Mouse (Mus musculus): Measurements from ENCODE around the gene Ppef2. TPM values are rescaled to one million over a fixed set of nuclear protein-coding genes. Genes with fewer than 3 reads are reported as not detected.

Gene Ppef2
- polyA plus RNA-seq (2015; fragmentation: Nextera tagmentation; extraction: Ambion mirVana), result 0.50 TPM in 1 of 2 replicates, not detected in the other

- no peak for ATAC-seq (ENCODE audit: low FRiP score)
- WGBS, result 12% methylated on average over 6 of the region's 6 CpGs
- H3K4me3 ChIP-seq (replicated peaks), result no peak within 1 kb of the TSS
- H3K4me2 ChIP-seq, result no peak within 1 kb of the TSS
- peaks cover 7% of the 10 kb centered on the region; the same call in 1 of the 2 replicates for H3K4me1 ChIP-seq
- no peak within 1 kb of the TSS for H3K27ac ChIP-seq (replicated peaks)
- no peaks in the 10 kb centered on the region for H3K36me3 ChIP-seq
- H3K27me3 ChIP-seq (replicated peaks), result 0 out of 2 replicates have a peak, but pooled peaks cover 2% of the 10 kb centered on the region
- H3K9ac ChIP-seq (replicated peaks), result no peak within 1 kb of the TSS; the same call in 1 of the 2 replicates
- H3K9me3 ChIP-seq (replicated peaks), result no peaks in the 10 kb centered on the region
These were observed at the start of gene Ppef2 for GRCm38 (mm10) chr5:92256218-92256617. TSS of gene Ppef2 (minus strand) at chr5:92256278.

- Histone ChIP-seq H3K9ac (replicated peaks) (no peak overlapping the region), H3K27me3 (replicated peaks) (no peaks in the 10 kb centered on the region), H3K4me2 (no peak overlapping the region), H3K27ac (replicated peaks) (no peak overlapping the region), H3K9me3 (replicated peaks) (no peaks in the 10 kb centered on the region), H3K36me3 (peaks cover 62% of the 10 kb centered on the region), H3K4me1 (peaks cover 12% of the 10 kb centered on the region), H3K4me3 (replicated peaks) (no peak overlapping the region)
- no peak for ATAC-seq (ENCODE audit: low FRiP score)
- 84% methylated on average over 3 of the region's 3 CpGs for WGBS
These were observed 48.2 kb upstream of the Ppef2 start for GRCm38 (mm10) chr5:92304291-92304690.

GRCm38 (mm10) chr5:92302149-92302840, 46.2 kb upstream of the Ppef2 start:
- no peak for ATAC-seq (ENCODE audit: low FRiP score)
- no peaks in the 10 kb centered on the region for H3K27me3 ChIP-seq (replicated peaks)
- no peaks in the 10 kb centered on the region for H3K9me3 ChIP-seq (replicated peaks)
- H3K4me1 ChIP-seq, result no peaks in the 10 kb centered on the region
- H3K36me3 ChIP-seq, result peaks cover 73% of the 10 kb centered on the region
- H3K4me3 ChIP-seq (replicated peaks), result no peak overlapping the region
- WGBS, result 92% methylated on average over 13 of the region's 13 CpGs
- no peak overlapping the region for H3K4me2 ChIP-seq
- H3K27ac ChIP-seq (replicated peaks), result no peak overlapping the region
- H3K9ac ChIP-seq (replicated peaks), result no peak overlapping the region

- H3K4me3 ChIP-seq (replicated peaks), result no peak overlapping the region
- no peaks in the 10 kb centered on the region for H3K9me3 ChIP-seq (replicated peaks)
- 90% methylated on average over 2 of the region's 2 CpGs for WGBS
- no peaks in the 10 kb centered on the region for H3K4me1 ChIP-seq
- no peak overlapping the region for H3K9ac ChIP-seq (replicated peaks)
- H3K36me3 ChIP-seq, result peaks cover 86% of the 10 kb centered on the region
- H3K27ac ChIP-seq (replicated peaks), result no peak overlapping the region
- H3K27me3 ChIP-seq (replicated peaks), result no peaks in the 10 kb centered on the region
- no peak overlapping the region for H3K4me2 ChIP-seq
- no peak for ATAC-seq (ENCODE audit: low FRiP score)
These were observed 38.4 kb upstream of the Ppef2 start for GRCm38 (mm10) chr5:92294525-92294924.

- Histone ChIP-seq H3K9ac (replicated peaks) (no peak overlapping the region), H3K27me3 (replicated peaks) (no peaks in the 10 kb centered on the region), H3K4me1 (no peaks in the 10 kb centered on the region), H3K4me2 (no peak overlapping the region), H3K27ac (replicated peaks) (no peak overlapping the region), H3K4me3 (replicated peaks) (no peak overlapping the region), H3K36me3 (peaks cover 93% of the 10 kb centered on the region), H3K9me3 (replicated peaks) (no peaks in the 10 kb centered on the region)
- no peak for ATAC-seq (ENCODE audit: low FRiP score)
- WGBS, result 95% methylated on average over 6 of the region's 6 CpGs
These were observed 35.8 kb upstream of the Ppef2 start for GRCm38 (mm10) chr5:92291652-92292414.

GRCm38 (mm10) chr5:92287840-92288239, 31.8 kb upstream of the Ppef2 start:
- H3K4me1 ChIP-seq, result no peaks in the 10 kb centered on the region
- no peak for ATAC-seq (ENCODE audit: low FRiP score)
- H3K27ac ChIP-seq (replicated peaks), result no peak overlapping the region
- H3K4me3 ChIP-seq (replicated peaks), result no peak overlapping the region
- no peak overlapping the region for H3K9ac ChIP-seq (replicated peaks)
- H3K9me3 ChIP-seq (replicated peaks), result no peaks in the 10 kb centered on the region
- 92% methylated on average over 6 of the region's 6 CpGs for WGBS
- no peaks in the 10 kb centered on the region for H3K27me3 ChIP-seq (replicated peaks)
- no peak overlapping the region for H3K4me2 ChIP-seq
- H3K36me3 ChIP-seq, result peaks cover 76% of the 10 kb centered on the region

- Histone ChIP-seq H3K9ac (replicated peaks) (no peak overlapping the region), H3K4me1 (peaks cover 7% of the 10 kb centered on the region), H3K27ac (replicated peaks) (no peak overlapping the region), H3K4me2 (no peak overlapping the region), H3K36me3 (peaks cover 32% of the 10 kb centered on the region), H3K9me3 (replicated peaks) (no peaks in the 10 kb centered on the region), H3K27me3 (replicated peaks) (no peaks in the 10 kb centered on the region), H3K4me3 (replicated peaks) (no peak overlapping the region)
- WGBS, result 77% methylated on average over 3 of the region's 3 CpGs
- ATAC-seq (ENCODE audit: low FRiP score), result no peak
These were observed 27.0 kb upstream of the Ppef2 start for GRCm38 (mm10) chr5:92283107-92283506.

GRCm38 (mm10) chr5:92282571-92282970, 26.5 kb upstream of the Ppef2 start:
- Histone ChIP-seq H3K36me3 (peaks cover 26% of the 10 kb centered on the region), H3K4me2 (no peak overlapping the region), H3K4me3 (replicated peaks) (no peak overlapping the region), H3K27me3 (replicated peaks) (no peaks in the 10 kb centered on the region), H3K9me3 (replicated peaks) (no peaks in the 10 kb centered on the region), H3K4me1 (peaks cover 8% of the 10 kb centered on the region), H3K9ac (replicated peaks) (no peak overlapping the region), H3K27ac (replicated peaks) (no peak overlapping the region)
- ATAC-seq (ENCODE audit: low FRiP score), result no peak
- 77% methylated on average over 4 of the region's 4 CpGs for WGBS

GRCm38 (mm10) chr5:92278942-92279537, 23.0 kb upstream of the Ppef2 start:
- no peak overlapping the region for H3K9ac ChIP-seq (replicated peaks)

GRCm38 (mm10) chr5:92277437-92278394, 21.6 kb upstream of the Ppef2 start, which contains the start of gene Naaa:
TSS of gene Naaa (minus strand) at chr5:92278170.
- 3% methylated on average over 54 of the region's 54 CpGs for WGBS
- H3K27me3 ChIP-seq (replicated peaks), result no peaks in the 10 kb centered on the region
- peaks cover 8% of the 10 kb centered on the region for H3K4me1 ChIP-seq
- peak within 1 kb of the TSS; percentile 66 for H3K9ac ChIP-seq (replicated peaks)
- peak within 1 kb of the TSS; percentile 75 for H3K27ac ChIP-seq (replicated peaks)
- no peaks in the 10 kb centered on the region for H3K9me3 ChIP-seq (replicated peaks)
- ATAC-seq (ENCODE audit: low FRiP score), result peak; percentile 92
- H3K36me3 ChIP-seq, result no peaks in the 10 kb centered on the region
- peak within 1 kb of the TSS; percentile 96 for H3K4me2 ChIP-seq
- H3K4me3 ChIP-seq (replicated peaks), result peak within 1 kb of the TSS; percentile 61

More at GRCm38 (mm10) chr5:92278942-92279537, 23.0 kb upstream of the Ppef2 start:
- H3K27ac ChIP-seq (replicated peaks), result peak overlapping the region; percentile 75; the same call in 1 of the 2 replicates
- no peaks in the 10 kb centered on the region for H3K27me3 ChIP-seq (replicated peaks)
- H3K4me2 ChIP-seq, result peak overlapping the region; percentile 96
- WGBS, result 84% methylated on average over 10 of the region's 10 CpGs
- H3K4me3 ChIP-seq (replicated peaks), result 0 out of 2 replicates have a peak overlapping the region, but pooled peaks have one; percentile 61
- ATAC-seq (ENCODE audit: low FRiP score), result no peak
- H3K36me3 ChIP-seq, result no peaks in the 10 kb centered on the region
- no peaks in the 10 kb centered on the region for H3K9me3 ChIP-seq (replicated peaks)
- peaks cover 8% of the 10 kb centered on the region for H3K4me1 ChIP-seq

- Histone ChIP-seq H3K4me3 (replicated peaks) (no peak overlapping the region), H3K9ac (replicated peaks) (no peak overlapping the region), H3K4me2 (no peak overlapping the region), H3K36me3 (no peaks in the 10 kb centered on the region), H3K27ac (replicated peaks) (no peak overlapping the region), H3K27me3 (replicated peaks) (no peaks in the 10 kb centered on the region), H3K4me1 (no peaks in the 10 kb centered on the region), H3K9me3 (replicated peaks) (no peaks in the 10 kb centered on the region)
- ATAC-seq (ENCODE audit: low FRiP score), result no peak
- WGBS, result 91% methylated on average over 7 of the region's 7 CpGs
These were observed 14.4 kb upstream of the Ppef2 start for GRCm38 (mm10) chr5:92270496-92270895.
